Mouse (Mus musculus) liver, adult 2 months (tissue): ENCODE measurements around the gene Cdh4.

Experiments
- CTCF ChIP-seq: fragments of 200-500 bp; IDR thresholded peaks from 2 replicates; pipeline ENCODE4 v1.5.1; 2011; ENCODE audit warnings: low read depth, low read length, control low read depth
- POLR2A ChIP-seq: fragments of 200-500 bp; IDR thresholded peaks from 2 replicates; pipeline ENCODE4 v1.6.1; 2011; ENCODE audit warnings: low read length, control low read depth; ENCODE audit not compliant: insufficient read depth; ENCODE audit errors: extremely low read depth

DNA sequence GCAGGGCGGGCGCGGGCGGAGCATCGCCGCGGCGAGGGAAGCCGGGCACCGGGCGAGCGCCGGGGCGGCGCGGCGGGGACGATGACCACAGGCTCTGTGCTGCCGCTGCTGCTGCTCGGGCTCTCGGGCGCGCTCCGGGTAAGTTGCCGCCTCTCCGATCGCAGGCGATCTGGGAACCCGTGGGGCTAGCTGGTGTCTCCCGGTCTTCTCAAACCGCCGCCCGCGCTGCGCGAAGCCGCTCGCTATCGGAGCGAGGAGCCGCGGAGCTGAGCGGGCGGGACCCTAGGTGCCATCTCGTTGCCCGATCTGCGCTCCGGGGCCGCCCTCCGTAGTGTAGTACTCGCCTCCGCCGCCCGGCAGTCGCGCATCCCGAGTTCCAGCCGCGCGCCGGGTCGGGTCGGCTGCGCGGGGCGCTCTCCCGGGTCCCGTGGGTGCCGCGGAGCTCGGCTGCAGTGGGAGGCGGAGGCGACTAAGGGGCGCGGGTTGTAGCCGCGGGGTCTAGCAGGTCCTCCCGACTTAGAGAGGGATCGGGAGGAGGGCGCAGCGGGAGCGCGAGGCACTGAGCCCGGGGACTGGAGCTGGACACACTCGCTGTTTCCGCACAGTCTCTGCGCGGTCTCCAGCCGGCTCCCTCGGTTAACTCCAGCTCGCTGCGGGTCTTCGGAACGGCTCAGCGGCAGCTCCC lies 452 bp downstream of the Cdh4 start:
- no peak for TF ChIP-seq CTCF
- no peak for TF ChIP-seq POLR2A
